Mouse (Mus musculus) layer of hippocampus, adult 8-10 months (tissue): ENCODE data around the gene Akr1c13. TPM values are rescaled to one million over a fixed set of nuclear protein-coding genes. Genes with fewer than 3 reads are reported as not detected.
"Not testable (repeated sequence)": the region's sequence is repeated elsewhere in the genome, so short reads cannot be mapped to it uniquely, and the experiment has no call there.

ENCODE experiments used
- DNase-seq, 2 experiments: peaks; one replicate each; pipeline ENCODE4 v3.0.0; 2022; ENCODE audit warnings: low spot score in 2 of 2
- total RNA-seq, 4 experiments: library from RNA; stranded (reverse); gene quantifications; 2 replicates each; pipeline ENCODE4 v1.2.4; 2022

The Akr1c13 gene
- total RNA-seq: 1 to 10 TPM in 2 of 4 experiments, not detected in 2; 1.7 to 2.9 TPM

DNA sequence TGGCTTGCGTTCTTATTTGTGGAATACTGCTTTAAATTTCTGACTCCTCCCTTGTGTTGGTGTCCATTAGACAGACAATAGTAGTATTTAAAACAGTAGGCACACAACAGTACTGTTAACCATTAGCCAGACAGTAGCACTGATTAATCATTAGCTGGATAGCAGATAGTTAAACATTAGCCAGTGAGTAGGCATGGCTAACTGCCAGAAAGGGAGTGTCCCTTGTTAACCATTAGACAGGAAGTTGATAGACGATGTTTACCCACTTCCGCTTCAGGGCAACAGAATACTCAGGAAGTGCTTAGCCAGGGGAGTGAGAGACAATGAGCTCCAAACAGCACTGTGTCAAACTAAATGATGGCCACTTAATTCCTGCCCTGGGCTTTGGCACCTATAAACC, at the start of gene Akr1c13:
Gene Akr1c13 (plus strand): TSS at position 247 of the 400 bp plus-strand sequence.
- DNase-seq: no peak

DNA sequence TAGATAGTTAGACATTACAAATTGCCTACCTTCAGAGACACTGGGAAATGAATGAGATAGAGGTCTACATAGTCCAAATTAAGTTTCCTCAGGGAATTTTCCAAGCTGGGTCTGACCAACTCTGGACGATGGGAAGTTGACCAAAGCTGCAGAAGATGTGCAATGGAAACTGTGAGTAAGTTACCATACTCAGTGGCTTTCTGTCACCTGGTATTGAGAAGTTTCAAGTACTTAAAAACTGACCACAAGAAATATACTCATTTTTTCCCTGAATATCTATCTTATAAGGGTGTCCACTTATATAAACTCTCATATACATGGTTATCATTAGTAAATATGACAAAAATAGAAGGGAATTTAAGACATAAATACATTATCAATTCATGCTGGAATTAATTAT, 46.7 kb upstream of the Akr1c13 start:
- no peak for DNase-seq

DNA sequence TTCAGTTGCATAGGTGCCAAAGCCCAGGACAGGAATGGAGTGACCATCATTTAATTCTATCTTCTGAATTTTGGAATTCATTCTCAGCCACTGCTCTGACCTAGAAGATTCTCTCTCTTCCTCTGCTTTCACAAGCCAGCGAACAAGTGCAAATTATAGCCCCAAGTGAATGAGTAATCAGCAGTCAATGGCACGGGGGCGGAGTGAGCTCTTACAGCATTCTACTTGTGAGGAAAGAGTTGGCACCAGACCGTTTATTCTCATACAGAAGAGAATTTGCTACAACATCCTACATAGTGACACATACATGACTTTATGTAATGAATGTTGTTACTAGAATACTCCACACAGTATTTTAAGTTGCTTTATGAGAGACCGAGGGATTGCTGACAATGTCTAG, 40.4 kb upstream of the Akr1c13 start, which contains the start of gene Akr1c18:
Gene Akr1c18 (minus strand): TSS at position 137 of the 400 bp plus-strand sequence.
- DNase-seq: peak; percentile 11 to 13

DNA sequence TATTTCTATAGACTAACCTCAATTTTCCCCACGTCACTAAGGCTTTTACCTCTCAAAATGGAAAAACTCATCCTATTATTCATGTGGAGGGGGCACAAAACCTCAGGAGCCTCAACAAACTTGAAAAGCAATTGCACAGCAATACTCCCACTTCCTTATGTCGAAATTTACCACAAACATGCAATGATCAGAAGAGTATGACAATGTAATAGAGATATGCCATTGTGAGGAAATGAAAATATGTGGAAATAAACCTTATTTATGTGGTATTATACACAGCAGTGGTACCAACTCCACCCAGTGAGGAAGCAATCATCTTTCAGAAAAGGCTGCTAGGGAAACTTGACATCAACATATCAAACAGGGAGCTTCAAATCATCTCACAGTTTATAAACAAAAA, 38.0 kb upstream of the Akr1c13 start:
- DNase-seq: no peak

DNA sequence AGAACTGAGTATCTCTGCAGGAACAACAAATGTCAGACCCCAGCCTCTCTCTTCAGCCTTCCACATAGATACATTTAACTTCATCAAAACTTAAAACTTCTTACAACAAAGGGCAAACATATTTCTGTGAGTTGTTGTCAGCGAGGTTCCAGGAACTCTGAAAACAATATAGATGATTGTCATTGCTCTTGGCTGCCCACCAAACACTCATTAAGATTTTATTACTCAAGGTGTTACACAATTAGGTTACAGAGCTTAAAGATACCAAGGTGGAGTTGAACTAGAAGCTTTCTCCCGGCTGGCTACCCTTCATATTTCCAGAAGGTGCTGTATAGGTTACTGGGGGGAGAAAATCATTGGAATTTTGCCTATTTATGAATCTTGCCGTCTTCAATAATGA, 37.4 kb upstream of the Akr1c13 start:
- DNase-seq: no peak

- no peak for DNase-seq
Observed at GRCm38 (mm10) chr13:4155286-4155685, 35.7 kb upstream of the Akr1c13 start.

DNA sequence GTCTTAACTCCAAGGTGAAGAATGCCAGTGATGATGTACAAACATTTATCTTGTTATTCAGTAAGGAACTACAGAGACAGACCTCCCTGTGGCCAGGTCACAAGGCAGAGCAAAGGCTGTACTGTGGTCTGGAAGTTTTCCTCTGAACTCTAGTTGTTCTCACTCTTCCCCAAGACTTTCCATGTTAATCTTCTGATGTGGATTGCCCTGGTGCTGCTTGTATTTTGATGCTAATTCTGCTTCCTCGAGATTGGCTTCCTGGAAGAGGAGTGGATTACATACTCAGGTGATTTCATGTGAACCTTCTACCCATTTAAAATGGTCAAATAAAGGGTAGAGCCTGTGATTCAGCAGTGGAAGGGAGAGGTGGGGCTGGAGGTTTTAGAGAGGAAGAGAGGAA, 22.9 kb upstream of the Akr1c13 start:
- no peak for DNase-seq

DNA sequence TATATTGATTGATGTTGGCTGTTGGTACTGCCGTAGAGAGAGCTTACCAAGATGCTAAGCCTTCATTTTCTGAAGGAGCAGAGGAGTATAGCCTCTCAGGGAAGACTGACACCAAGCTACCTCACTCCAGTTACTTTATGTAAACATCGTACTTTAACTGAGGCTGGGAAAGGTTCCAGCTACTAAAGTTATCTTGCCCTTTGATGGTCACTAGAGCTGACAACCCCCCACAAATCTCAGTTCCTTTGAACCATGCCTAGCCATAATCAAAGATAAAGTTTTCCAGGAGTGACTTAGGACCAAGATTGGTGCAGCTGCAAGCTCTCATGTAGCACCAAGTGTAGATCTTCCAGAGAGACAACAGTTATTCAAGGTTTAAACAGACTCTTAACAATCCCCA, 18.0 kb upstream of the Akr1c13 start:
- DNase-seq: no peak

- not testable (repeated sequence) for DNase-seq
Observed at GRCm38 (mm10) chr13:4181321-4181720, 9.6 kb upstream of the Akr1c13 start.

- DNase-seq: no peak
Observed at GRCm38 (mm10) chr13:4183116-4183515, 7.8 kb upstream of the Akr1c13 start.

DNA sequence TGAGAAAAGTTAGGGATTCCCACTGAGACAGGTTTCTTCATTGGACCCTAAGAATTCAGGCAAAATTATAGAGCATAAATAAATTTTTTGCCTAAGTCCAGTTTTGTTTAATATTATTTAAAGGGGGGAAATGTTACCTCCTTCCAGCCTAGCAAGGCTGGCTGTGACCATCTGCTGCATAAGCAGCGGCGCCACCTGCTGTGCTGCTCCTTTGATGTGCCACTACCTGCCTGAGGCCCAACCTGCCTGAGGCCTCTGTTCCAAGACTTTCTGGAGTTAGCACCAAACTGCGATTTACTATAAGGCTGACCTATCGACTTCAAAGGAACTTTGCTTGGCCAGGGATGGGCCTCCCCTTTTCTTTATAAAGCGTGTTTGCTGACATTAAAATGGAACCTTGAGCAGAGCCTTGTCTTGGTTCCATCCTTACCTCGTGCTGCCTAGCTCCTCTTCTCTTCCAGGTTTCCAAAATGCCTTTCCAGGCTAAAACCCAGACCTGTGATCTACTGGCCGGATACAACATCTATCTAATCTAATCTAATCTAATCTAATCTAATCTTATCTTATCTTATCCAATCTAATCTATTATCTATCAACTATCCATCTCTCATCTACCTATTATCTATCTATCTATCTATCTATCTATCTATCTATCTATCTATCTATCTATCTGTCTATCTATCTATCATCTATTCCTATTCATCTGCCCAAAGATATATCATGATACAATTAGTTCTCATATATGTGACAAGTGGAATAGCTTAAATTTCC, 4.1 kb upstream of the Akr1c13 start:
- not testable (repeated sequence) for DNase-seq

GRCm38 (mm10) chr13:4188174-4188573, 2.8 kb upstream of the Akr1c13 start:
- no peak for DNase-seq

DNA sequence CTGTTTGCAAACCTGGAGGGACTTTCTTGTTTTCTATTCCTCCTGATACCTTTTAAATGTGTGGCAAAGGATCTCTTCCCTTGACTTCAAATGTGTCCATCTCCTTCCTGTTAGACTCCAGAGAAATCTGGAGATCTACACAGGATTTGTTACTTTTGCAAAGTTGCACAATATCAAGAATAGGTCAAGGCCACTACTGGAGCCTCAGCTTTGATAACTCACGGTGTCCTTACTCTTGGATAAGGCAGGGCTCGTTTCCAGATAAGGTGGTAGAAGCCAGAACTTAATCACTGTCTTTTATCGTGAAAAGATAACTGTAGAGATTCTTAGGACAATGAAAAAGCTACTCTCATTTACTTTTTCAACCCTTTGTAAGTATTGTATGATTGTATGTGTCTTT, 1.6 kb downstream of the Akr1c13 start:
- DNase-seq: no peak

DNA sequence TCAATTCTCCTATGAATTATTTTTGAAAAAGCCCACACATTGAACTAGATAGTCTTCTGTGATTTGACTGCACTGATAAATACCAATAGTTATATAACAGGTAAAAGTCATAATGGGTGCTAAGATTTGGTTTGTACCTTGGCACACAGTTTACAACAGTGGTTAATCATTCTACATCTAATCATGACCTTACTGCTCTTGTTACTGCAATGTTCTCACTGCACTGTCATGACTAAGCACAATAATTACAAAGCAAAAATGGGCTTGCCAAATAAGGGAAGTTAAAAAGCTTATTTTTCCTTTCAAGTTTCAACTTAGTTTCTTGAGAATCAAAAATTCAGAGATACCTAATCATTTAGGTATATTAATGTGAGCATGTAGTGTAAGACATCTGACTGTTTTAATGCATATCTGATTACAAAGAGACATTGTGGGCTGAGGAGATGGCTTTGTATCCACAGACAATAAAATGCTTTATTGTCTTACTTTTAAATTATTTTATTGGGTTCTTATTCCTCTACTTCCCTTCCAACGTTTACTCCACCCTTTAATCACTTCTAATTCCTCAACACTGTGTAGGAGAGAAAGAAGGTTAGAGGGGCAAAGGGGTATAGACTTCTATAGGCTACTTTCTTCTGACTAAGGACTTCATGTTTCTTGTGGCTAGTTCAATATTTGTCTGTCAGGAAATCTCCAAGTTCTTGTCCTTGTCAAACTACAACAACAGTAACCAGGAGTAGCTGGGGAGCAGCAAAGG, 15.4 kb downstream of the Akr1c13 start:
- no peak for DNase-seq

GRCm38 (mm10) chr13:4211560-4212299, 20.8 kb downstream of the Akr1c13 start:
- no peak for DNase-seq

- DNase-seq: no peak
Observed at GRCm38 (mm10) chr13:4212309-4212708, 21.4 kb downstream of the Akr1c13 start.

DNA sequence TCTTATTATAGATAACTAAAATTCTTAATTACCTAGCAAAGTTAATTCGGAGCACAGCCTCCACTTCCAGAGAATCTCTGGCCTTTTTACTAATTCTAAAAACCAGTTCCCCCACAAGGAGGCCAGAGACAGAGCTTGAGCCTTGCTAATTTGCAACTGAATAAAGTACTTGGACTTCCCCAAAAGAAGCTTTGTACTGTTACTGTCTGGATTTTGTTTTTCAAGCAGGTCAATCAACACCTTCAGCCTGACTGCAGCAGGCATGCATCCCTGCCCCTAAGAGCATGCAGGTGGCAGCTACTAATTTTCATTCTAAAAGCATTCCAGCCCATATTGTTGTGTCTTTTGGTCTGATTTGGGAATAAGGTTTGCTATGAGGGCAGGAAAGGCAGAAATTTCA, 24.5 kb downstream of the Akr1c13 start:
- not testable (repeated sequence) for DNase-seq

GRCm38 (mm10) chr13:4228441-4228840, 37.5 kb downstream of the Akr1c13 start, which contains the start of gene Akr1c19:
TSS of gene Akr1c19 (plus strand) at chr13:4228700.
- DNase-seq: no peak

GRCm38 (mm10) chr13:4230841-4231623, 40.1 kb downstream of the Akr1c13 start:
- no peak for DNase-seq

GRCm38 (mm10) chr13:4233135-4233534, 42.2 kb downstream of the Akr1c13 start:
- DNase-seq: no peak
